ENCODE assay signal across 14 mouse cellular contexts in genomic region chr8:95135242-95135641, GRCm38 (mm10). TPM values are rescaled to one million over a fixed set of nuclear protein-coding genes. Genes with fewer than 3 reads are reported as not detected.
DNase-seq lines count a peak whose midpoint lies in the region; ATAC-seq and TF ChIP-seq lines count a peak whose summit lies in the region.
"Had no signal": no experiment of that assay in that cellular context is flagged by ENCODE, and none has a peak within 500 bp of the region (broad histone marks: within the 10 kb centered on the region; RNA-seq: fewer than 3 reads in every experiment).

No protein-coding gene starts in this region.

- no peak overlapping the region for H3K27ac ChIP-seq in hindbrain, postnatal 0 days
- no peak overlapping the region for H3K27ac ChIP-seq in hindbrain, embryonic 11.5 days (ENCODE audit: low read depth, low read length)
- no peak overlapping the region for H3K27ac ChIP-seq in midbrain, embryonic 14.5 days (replicated peaks; ENCODE audit: low read depth, low read length)
- H3K27ac ChIP-seq in midbrain, embryonic 10.5 days (replicated peaks), result no peak overlapping the region
- H3K27ac ChIP-seq: neural tube, embryonic 12.5 days had no signal

- H3K4me1 ChIP-seq in hindbrain, postnatal 0 days (ENCODE audit: insufficient read depth, low read length), result peaks cover 13% of the 10 kb centered on the region; the same call in 1 of the 2 replicates
- peaks cover 3% of the 10 kb centered on the region; the same call in 1 of the 2 replicates for H3K4me1 ChIP-seq in hindbrain, embryonic 11.5 days (replicated peaks; ENCODE audit: control insufficient read depth, insufficient read depth, low read length)
- peaks cover 15% of the 10 kb centered on the region for H3K4me1 ChIP-seq in midbrain, embryonic 14.5 days (ENCODE audit: control insufficient read depth, insufficient read depth, low read length)
- H3K4me1 ChIP-seq in midbrain, embryonic 10.5 days, result peaks cover 30% of the 10 kb centered on the region

- no peak overlapping the region for H3K4me2 ChIP-seq in hindbrain, postnatal 0 days (ENCODE audit: low read depth, low read length)
- H3K4me2 ChIP-seq in hindbrain, embryonic 11.5 days (replicated peaks; ENCODE audit: low read depth, low read length), result no peak overlapping the region
- H3K4me2 ChIP-seq in midbrain, embryonic 14.5 days (ENCODE audit: low read length), result no peak overlapping the region
- H3K4me2 ChIP-seq: neural tube, embryonic 12.5 days had no signal

- TF ChIP-seq CTCF in hindbrain, postnatal 0 days (IDR thresholded peaks at IDR 0.05; ENCODE audit: low read depth), result peak; percentile 66

- peak; percentile 26 for DNase-seq in embryo, embryonic 10.5 days (ENCODE audit: low spot score)
- DNase-seq in embryo, embryonic 9.5 days (ENCODE audit: extremely low spot score), result no peak
- peak; percentile 53 for DNase-seq in hindbrain, postnatal 0 days (ENCODE audit: low spot score)
- no peak for DNase-seq in hindbrain, embryonic 11.5 days (ENCODE audit: low spot score)
- peak; percentile 61 for DNase-seq in midbrain, embryonic 14.5 days
- DNase-seq in midbrain, embryonic 10.5 days (ENCODE audit: low spot score), result no peak
- DNase-seq in cerebellum, adult 11-12 months, result no peak
- DNase-seq: adrenal gland, postnatal 10 days; B cell, adult 2 months; cerebellum, adult 11 months; gastrocnemius, postnatal 25 days; heart, postnatal 14 days had no signal

- H3K4me3 ChIP-seq in hindbrain, postnatal 0 days (ENCODE audit: low read length), result no peak overlapping the region
- H3K4me3 ChIP-seq in hindbrain, embryonic 11.5 days (ENCODE audit: low read depth, low read length), result no peak overlapping the region
- H3K4me3 ChIP-seq in midbrain, embryonic 14.5 days (replicated peaks; ENCODE audit: low read depth, low read length), result no peak overlapping the region
- H3K4me3 ChIP-seq in midbrain, embryonic 10.5 days, result no peak overlapping the region
- H3K4me3 ChIP-seq: neural tube, embryonic 12.5 days had no signal

- peaks cover 4% of the 10 kb centered on the region; the same call in 1 of the 2 replicates for H3K36me3 ChIP-seq in hindbrain, postnatal 0 days (ENCODE audit: insufficient read depth, low read length)
- no peaks in the 10 kb centered on the region for H3K36me3 ChIP-seq in hindbrain, embryonic 11.5 days (ENCODE audit: control insufficient read depth, insufficient read depth, low read length)
- H3K36me3 ChIP-seq in midbrain, embryonic 14.5 days (ENCODE audit: control insufficient read depth, insufficient read depth, low read length), result peaks cover 4% of the 10 kb centered on the region; the same call in 1 of the 2 replicates
- H3K36me3 ChIP-seq in midbrain, embryonic 10.5 days, result no peaks in the 10 kb centered on the region
- H3K36me3 ChIP-seq: neural tube, embryonic 12.5 days had no signal

- H3K9me3 ChIP-seq in hindbrain, postnatal 0 days (ENCODE audit: low read length), result no peaks in the 10 kb centered on the region
- H3K9me3 ChIP-seq in hindbrain, embryonic 11.5 days (ENCODE audit: control insufficient read depth, low read length), result no peaks in the 10 kb centered on the region
- H3K9me3 ChIP-seq in midbrain, embryonic 14.5 days (ENCODE audit: control insufficient read depth, low read length), result no peaks in the 10 kb centered on the region
- no peaks in the 10 kb centered on the region for H3K9me3 ChIP-seq in midbrain, embryonic 10.5 days (replicated peaks)
- H3K9me3 ChIP-seq: neural tube, embryonic 12.5 days had no signal

- H3K9ac ChIP-seq in hindbrain, postnatal 0 days (replicated peaks; ENCODE audit: low read length), result no peak overlapping the region
- H3K9ac ChIP-seq in hindbrain, embryonic 11.5 days (ENCODE audit: low read depth, low read length), result no peak overlapping the region
- H3K9ac ChIP-seq in midbrain, embryonic 14.5 days (replicated peaks; ENCODE audit: low read length), result no peak overlapping the region
- H3K9ac ChIP-seq: neural tube, embryonic 12.5 days had no signal

- 33% methylated on average over 3 of the region's 3 CpGs for WGBS in hindbrain, postnatal 0 days
- WGBS in hindbrain, embryonic 11.5 days, result 57% methylated on average over 3 of the region's 3 CpGs
- 49% methylated on average over 3 of the region's 3 CpGs for WGBS in midbrain, embryonic 14.5 days
- 51% methylated on average over 3 of the region's 3 CpGs for WGBS in midbrain, embryonic 10.5 days

- no peaks in the 10 kb centered on the region for H3K27me3 ChIP-seq in hindbrain, postnatal 0 days (ENCODE audit: insufficient read depth, low read length)
- peaks cover 16% of the 10 kb centered on the region for H3K27me3 ChIP-seq in hindbrain, embryonic 11.5 days (ENCODE audit: control insufficient read depth, insufficient read depth, low read length)
- H3K27me3 ChIP-seq in midbrain, embryonic 14.5 days (ENCODE audit: control insufficient read depth, insufficient read depth, low read length), result peaks cover 14% of the 10 kb centered on the region; the same call in 1 of the 2 replicates
- peaks cover 45% of the 10 kb centered on the region for H3K27me3 ChIP-seq in midbrain, embryonic 10.5 days (ENCODE audit: low read depth, poor library complexity, severe bottlenecking)

- ATAC-seq in hindbrain, postnatal 0 days, result no peak
- no peak for ATAC-seq in hindbrain, embryonic 11.5 days (ENCODE audit: low FRiP score)
- no peak for ATAC-seq in midbrain, embryonic 14.5 days (ENCODE audit: low FRiP score, low TSS enrichment)
- no peak for ATAC-seq in activated CD4-positive, CD25-positive, alpha-beta regulatory T cell, adult 4 months

RNA-seq across cellular contexts. Expression of gene Katnb1, which starts 54.3 kb away (rescaled TPM):
- total RNA-seq in hindbrain, postnatal 0 days (2014; rRNA removed), result 59.6 and 63.3 TPM in 2 replicates
- 45.3 and 48.4 TPM in 2 replicates for polyA plus RNA-seq in hindbrain, postnatal 0 days (2015; fragmentation: Nextera tagmentation; extraction: Ambion mirVana)
- 24.8 and 30.0 TPM in 2 replicates for polyA plus RNA-seq in hindbrain, embryonic 11.5 days (2014; fragmentation: Nextera tagmentation; extraction: Ambion mirVana)
- 42.4 and 46.1 TPM in 2 replicates for polyA plus RNA-seq in midbrain, embryonic 14.5 days (2014; fragmentation: Nextera tagmentation; extraction: Ambion mirVana)
- 32.0 and 34.2 TPM in 2 replicates for polyA plus RNA-seq in midbrain, embryonic 10.5 days (2016; fragmentation: Nextera tagmentation; extraction: Ambion mirVana)
- 10 to 100 TPM; 10.8 to 14.4 TPM for polyA plus RNA-seq in activated CD4-positive, CD25-positive, alpha-beta regulatory T cell, adult 4 months (2017; shearing (Covaris generic))

Comparison
In these comparisons a context has a peak if more than half of its experiments do, and no peak if none do; other contexts are left out.
1. DNase-seq: peak in embryo, embryonic 10.5 days (single experiment), hindbrain, postnatal 0 days (single experiment) and midbrain, embryonic 14.5 days (single experiment); none in embryo, embryonic 9.5 days (single experiment), hindbrain, embryonic 11.5 days (single experiment), midbrain, embryonic 10.5 days (single experiment) and cerebellum, adult 11-12 months (single experiment).